Mouse (Mus musculus) left cerebral cortex, postnatal 36 days (tissue): ENCODE measurements around the gene Crkl. TPM values are rescaled to one million over a fixed set of nuclear protein-coding genes. Genes with fewer than 3 reads are reported as not detected.

Experiments
- DNase-seq, 2 experiments: peaks; one replicate each; pipeline ENCODE4 v3.0.0; 2021 to 2022; ENCODE audit warnings: low spot score in 2 of 2, mixed read lengths in 1 of 2
- intact Hi-C: fragments of 180-260 bp; cut with DNase I; formaldehyde crosslinking; loops from one replicate; pipeline ENCODE4 v1.15.1; 2025
- total RNA-seq, 2 experiments: library from RNA; stranded (reverse); gene quantifications; 2 replicates each; pipeline ENCODE4 v1.2.3; 2021

Crkl gene
- total RNA-seq: 10 to 100 TPM; 30.8 to 34.0 TPM

DNA sequence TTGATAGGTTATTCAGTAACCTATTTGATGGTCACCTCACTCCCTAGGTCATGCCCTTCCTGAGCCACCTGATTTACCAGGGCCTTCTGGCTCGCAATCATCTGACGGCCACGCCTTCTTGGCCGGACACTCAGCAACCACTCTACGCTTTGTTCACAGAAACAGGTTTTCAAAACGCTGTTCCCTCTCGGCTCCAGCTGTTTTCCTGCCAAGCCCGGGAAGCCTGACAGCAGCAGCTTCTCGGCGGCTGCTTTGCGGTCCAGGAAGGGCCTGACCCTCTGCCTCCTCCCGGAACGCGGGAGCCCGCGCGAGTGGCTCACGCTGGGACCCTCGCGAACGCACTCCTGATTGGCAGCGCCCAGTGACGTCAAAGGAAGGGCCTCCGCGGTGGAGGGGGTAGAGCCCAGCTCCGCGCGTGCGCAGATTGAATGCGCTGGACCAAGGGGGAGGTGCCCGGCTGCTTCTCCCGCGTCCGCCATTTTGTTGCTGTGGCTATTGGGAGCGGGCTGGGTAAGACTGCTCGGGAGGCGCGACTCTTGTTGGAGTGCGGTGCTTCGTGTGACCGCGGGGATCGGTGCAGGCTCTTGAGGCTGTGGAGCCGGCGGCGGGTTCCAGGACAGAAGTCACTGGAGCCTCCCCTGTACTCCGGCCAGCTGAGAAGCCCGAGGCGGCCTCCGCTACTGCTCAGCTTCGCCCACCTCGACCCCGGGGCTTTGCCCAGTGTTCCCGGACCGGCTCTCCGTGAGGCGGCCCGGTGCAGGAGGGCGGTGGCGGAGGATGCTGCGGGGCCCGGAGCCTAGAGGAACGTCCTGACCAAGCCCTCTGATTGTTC is at the start of gene Crkl:
TSS of gene Crkl (plus strand) at position 447 of the 832 bp plus-strand sequence.
- peak; percentile 98 for DNase-seq
- intact Hi-C loops: loop anchor here (5.0 kb wide), 1 partner anchor 44 kb away; the partner anchor contains the start of genes Pi4ka and Snap29

DNA sequence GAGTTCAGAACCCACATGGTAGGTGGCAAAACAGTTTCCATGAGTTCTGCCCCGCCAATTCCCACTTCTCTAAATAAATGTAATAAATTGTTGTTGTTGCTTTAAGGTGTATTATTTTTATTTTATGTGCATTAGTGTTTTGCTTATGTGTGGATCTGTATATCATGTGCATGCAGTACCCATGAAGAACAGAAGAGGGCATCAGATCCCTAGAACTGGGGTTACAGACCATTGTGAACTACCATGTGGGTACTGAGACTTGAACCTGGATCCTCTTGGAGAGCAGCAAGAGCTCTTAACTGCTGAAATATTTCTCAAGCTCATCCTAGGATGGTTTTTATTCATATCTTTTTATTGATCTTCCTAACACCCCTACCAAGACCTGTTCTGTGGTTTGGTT is 48.9 kb upstream of the Crkl start:
- intact Hi-C loops: loop anchor here (10.0 kb wide), 1 partner anchor 132 kb away; the partner anchor contains the start of gene Thap7

DNA sequence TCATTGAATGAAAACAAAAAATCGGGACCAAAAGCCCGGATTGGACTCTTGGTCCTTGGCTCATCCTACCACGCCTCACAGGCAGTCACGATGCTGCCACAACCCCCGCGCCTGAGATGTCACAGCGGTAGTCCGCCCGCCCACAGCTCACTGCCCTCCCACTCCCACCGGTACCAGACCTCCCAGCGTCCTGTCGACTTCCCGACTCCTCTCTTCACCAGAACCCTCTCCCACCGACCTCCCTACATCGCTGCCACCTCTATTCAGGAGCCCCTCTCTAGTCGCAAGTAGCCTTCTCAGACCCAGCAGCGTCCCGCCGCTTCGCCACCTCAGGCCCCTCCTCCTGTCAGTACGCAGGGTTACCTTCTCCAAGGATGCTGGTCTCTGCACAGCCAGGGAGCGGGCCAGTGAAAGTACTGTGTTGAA is 46.5 kb upstream of the Crkl start:
- intact Hi-C loops: loop anchor here (5.0 to 10.0 kb wide), 2 partner anchors 47 to 130 kb away; partner anchors contain the start of genes Crkl and Thap7
- peak; percentile 86 to 90 for DNase-seq

More for the DNA sequence above, 48.9 kb upstream of the Crkl start:
- DNase-seq: no peak

DNA sequence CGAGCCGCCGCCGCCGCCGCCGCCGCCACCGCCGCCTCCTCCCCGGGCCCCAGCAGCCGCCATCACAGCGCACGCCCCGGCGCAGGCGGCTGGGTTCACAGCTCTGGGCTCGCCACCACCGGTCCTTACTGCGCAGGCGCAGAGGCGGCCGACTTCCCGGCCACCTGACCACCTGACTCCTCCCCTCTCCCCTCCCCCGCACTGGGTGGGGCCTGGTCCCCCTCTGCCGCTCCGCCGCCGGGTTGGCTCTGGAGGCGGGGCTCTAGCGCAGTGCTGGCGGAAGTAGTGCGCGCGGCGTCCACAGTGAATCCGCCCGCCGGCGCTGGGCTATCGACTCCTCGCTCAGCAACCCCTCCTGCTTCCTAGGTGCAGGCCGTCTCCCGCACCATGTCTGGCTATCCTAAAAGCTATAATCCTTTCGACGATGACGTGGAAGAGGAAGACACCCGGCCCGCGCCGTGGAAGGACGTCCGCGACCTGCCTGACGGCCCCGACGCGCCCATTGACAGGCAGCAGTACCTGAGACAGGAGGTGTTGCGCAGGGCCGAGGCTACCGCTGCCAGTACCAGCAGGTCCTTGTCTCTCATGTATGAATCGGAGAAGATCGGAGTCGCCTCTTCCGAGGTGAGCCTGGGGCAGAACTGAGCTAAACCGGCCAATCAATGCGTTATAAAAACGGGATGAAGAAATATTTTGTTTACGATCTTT is 45.9 kb upstream of the Crkl start, which contains the start of the genes Snap29 and Pi4ka:
TSS of gene Snap29 (plus strand) at position 251 of the 708 bp plus-strand sequence.
TSS of gene Pi4ka (minus strand) at position 579 of the 708 bp plus-strand sequence.
- intact Hi-C loops: loop anchor here (5.0 to 10.0 kb wide), 2 partner anchors 46 to 129 kb away; partner anchors contain the start of genes Crkl and Thap7
- DNase-seq: peak; percentile 99 to 100

DNA sequence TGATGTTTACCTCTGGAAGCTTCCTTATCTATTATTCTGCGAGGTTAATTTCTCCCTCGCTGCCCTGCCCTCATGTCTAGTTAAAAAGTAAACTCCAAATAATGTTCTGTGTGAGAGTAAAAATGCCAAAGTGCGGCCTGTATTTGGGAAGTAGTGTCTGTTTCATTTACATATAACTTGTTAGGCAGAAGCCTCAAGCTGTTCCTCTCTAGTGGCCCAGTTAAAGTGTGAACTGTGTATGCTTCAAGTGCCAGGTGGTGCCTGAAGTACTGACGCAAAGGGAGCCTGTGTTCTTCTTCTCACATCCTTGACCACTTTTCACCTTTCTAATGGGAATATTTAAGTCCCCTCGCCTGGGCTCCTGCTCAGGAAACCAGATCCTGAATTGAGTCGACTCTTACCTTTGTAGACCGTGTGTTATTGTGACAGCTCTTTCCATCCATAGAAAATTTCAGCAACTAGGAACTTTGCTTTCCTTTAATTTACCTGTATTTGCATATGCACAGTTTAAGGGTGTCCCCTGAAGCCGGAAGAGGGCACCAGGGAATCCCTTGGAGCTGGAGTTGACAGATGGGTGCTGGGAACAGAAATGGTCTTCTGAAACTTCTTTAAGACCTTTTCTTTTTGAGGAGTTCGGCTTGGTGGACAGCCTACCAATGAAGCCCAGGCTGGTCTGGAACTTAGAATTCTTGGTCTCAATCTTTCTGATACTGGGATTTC is 45.1 kb upstream of the Crkl start:
- intact Hi-C loops: loop anchor here (5.0 to 10.0 kb wide), 2 partner anchors 46 to 128 kb away; partner anchors contain the start of genes Crkl and Thap7
- no peak for DNase-seq

DNA sequence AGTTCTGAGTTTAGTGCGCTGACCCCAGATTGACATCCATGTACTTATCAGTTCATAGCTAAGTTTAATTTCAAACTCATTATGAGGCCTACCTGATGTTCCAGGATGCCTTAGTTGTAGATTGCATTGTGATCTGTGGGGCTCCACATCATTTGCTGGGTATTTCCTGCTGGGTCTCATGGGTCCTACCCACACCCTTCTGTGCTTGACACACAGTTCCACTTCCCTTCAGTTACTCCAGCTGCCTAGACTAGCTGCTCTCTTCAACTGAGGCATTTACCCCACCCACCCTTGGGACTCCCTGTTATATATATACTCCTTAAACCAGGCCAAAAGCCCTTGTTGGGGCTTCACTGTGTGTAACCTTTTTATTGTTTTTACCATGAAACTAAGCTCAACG is 42.7 kb upstream of the Crkl start:
- intact Hi-C loops: loop anchor here (5.0 to 10.0 kb wide), 2 partner anchors 43 to 126 kb away; partner anchors contain the start of genes Crkl and Thap7

DNA sequence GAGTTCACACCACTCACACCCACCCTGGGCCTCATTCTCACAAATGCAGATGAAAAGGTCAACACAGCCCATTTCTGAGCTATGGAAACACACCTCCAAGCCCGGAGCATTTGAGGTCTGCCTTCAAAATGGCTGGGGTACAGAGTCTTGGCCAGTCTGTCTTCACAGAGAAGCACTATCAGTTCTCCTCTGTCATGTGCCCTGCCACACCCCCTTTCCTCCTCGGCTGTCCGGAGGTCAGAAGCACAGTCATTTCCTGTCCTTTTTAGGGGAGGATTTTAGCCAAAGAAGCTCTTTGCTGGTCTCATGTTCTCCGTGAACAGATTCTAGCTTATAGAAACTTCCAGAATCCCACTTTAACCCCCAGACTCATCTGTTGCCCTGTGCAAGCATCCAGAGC is 41.6 kb upstream of the Crkl start:
- no peak for DNase-seq
- intact Hi-C loops: no loop called here

More for the DNA sequence above, 42.7 kb upstream of the Crkl start:
- no peak for DNase-seq

DNA sequence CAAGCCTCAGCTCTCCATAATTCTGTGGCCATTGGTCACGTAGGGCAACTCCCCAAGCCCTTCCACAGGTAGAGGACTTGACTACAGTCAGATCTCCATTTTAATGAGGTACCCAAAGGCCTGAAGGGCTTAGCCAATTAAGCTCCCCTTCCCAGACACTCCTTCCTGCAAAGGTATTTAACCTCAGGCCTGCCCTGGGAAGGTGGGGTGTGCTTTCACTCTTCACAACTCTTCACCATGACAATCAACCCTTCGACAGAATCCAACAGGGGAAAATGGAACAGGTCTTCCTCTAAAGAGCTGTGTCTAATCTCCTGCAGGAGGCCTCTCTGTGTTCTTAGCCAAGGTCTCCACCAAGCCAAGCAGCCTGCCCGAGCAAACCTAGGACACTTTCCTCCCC is 28.8 kb upstream of the Crkl start:
- intact Hi-C loops: no loop called here
- DNase-seq: no peak

DNA sequence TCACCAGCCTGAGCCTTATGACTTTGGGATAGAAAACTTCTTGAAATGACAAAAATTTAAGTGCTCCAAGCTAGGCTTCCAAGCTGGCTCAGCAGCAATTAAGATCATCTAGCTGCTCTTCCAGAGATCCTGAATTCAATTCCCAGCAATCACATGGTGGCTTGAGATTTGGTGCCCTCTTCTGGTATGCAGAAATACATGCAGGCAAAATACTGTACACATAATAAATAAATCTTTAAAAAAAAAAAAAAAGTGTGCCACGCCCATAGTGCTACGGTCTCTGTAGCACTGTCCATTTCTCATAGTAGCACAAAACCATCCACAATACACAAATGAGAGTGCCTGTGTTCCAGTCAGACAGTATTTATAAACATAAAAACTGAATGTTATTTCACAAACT is 19.2 kb upstream of the Crkl start:
- no peak for DNase-seq
- intact Hi-C loops: no loop called here

DNA sequence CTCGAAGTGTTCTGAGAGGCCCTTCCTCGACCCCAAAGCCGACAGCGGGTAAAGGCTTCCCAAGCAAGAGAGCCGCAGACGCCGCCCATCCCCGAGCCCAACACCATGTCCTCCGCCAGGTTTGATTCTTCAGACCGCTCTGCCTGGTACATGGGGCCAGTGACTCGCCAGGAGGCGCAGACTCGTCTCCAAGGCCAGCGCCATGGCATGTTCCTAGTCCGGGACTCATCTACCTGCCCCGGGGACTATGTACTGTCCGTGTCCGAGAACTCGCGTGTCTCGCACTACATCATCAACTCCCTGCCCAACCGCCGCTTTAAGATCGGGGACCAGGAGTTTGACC is 557 bp downstream of the Crkl start:
- DNase-seq: peak in 1 of 2 experiments; percentile 61
- intact Hi-C loops: loop anchor here (5.0 kb wide), 1 partner anchor 45 kb away; the partner anchor contains the start of genes Pi4ka and Snap29

DNA sequence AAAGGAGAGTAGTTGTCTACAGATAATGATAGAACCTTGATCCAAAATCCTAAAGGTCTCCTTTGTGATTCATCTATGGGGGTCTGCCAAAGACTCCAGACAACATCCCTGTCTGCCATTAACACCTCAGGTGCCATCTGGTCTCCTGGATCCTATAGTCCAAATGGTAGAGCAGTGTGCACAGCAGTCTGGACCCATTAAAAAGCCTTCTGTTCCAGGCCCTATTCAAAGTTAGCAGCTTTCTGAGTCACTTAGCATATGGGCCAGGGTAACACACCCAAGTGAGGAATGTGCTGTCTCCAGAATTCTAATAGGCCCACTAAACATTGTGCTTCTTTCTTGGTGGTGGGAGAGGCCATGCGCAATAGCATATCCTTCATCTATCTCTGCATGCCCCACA is 5.1 kb downstream of the Crkl start:
- no peak for DNase-seq
- intact Hi-C loops: no loop called here

DNA sequence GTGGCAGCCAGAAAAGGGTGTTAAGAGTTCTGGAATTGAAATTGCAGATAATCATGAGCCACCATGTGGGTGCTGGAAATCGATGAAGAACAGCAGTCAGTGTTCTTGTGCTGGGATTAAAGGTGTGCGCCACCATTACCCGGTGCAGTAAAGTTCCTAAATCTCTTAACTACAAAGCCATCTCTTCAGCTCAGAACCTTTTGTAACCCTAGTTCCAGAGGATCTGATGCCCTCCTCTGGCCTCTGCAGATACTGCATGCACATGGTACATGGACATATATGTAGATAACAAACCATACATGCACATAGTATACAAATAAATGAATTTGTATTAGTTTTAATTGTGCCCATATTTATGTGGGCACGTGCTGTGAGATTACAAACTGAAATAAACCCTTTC is 8.5 kb downstream of the Crkl start:
- no peak for DNase-seq
- intact Hi-C loops: no loop called here

DNA sequence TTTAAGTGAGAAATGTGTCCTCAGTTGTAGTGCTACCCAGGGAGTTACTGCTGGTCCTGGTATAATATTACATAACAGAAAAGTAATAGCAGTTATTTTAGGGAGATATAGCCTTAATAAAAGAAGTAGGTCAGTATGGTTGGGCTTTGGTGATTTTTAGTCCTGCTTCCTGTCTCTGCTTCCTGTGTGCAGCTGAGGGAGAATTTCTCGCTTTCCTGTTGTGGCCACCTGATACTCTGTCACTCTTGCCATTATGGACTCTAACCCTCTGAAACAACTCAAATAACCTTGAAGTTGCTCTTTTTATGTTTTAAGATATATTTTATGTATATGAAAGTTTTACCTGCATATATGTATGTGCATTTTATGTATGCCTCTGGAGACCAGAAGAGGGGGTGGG is 9.8 kb downstream of the Crkl start:
- no peak for DNase-seq
- intact Hi-C loops: no loop called here

DNA sequence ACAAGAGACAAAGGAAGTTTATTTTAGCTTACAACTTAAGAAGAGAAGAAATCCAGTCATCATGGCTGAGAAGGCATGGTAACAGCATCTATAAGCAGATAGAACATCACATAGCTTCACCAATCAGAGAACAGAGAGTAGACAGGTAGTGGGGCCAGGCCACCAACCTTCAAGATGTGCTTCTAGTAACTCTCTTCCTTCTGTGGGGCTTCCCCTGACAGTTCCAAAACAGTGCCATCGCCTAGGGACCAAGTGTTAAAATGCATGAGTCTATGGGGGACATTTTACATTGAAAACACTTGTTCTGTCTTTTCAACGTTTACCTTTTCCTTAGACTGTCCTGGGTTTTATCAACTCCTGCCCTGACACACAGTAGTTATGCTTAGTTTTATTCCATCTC is 11.4 kb downstream of the Crkl start:
- no peak for DNase-seq
- intact Hi-C loops: no loop called here

DNA sequence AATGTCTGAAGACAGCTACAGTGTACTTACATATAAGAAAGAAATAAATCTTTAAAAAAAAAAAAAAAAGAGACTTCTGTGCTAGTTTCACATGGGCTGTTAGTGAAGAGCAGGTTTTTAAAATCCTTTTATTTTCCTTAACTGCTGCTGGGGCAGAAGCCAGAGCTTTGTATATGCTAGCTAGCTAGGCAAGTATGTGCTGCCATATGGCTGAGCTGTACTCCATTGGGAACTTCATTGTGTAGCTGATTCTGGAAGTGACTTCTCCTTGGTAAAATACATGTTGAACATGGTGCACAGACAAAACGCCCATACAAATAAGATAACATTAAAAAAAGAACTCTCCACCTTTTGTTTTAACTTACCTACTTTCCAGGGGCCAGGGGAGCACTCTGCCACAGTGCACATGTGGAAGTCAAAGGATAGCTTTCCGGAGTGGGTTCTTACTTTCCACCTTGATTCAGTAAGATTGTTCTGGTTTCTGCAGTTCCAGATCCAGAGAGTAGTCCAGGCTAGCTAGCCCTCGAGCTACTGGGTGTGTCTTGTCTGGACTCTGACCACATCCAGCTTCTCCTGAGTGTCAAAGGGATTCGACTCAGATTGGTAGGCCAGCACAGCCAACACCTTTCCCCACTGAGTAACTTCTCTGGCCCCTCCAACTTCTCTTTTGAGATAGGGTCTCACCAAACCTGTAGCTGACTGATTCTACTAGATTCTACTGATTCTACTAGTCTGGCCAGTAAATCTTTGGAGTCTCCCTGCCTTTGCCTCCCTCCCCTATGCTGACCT is 15.3 kb downstream of the Crkl start:
- intact Hi-C loops: no loop called here
- DNase-seq: no peak

DNA sequence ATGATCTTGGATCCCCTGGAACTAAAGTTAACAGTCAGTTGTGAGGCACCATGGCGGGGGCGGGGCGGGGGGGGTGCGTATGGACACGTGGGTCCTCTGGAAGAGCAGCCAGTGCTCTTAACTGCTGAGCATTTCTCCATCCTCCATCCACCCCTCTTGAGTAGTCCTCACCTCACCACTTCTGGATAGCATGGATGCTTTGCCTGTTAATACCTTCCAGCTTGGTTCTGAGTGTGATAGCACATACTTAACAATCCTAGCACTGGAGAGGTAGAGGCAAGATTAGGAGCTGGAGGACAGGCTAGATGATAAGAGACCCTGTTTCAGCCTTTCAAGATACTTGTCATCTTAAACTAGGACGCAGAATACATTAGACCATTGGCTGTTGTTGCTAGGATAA is 20.7 kb downstream of the Crkl start:
- intact Hi-C loops: loop anchor here (5.0 kb wide), 1 partner anchor 60 kb away; the partner anchor contains the start of gene Thap7
- DNase-seq: no peak

DNA sequence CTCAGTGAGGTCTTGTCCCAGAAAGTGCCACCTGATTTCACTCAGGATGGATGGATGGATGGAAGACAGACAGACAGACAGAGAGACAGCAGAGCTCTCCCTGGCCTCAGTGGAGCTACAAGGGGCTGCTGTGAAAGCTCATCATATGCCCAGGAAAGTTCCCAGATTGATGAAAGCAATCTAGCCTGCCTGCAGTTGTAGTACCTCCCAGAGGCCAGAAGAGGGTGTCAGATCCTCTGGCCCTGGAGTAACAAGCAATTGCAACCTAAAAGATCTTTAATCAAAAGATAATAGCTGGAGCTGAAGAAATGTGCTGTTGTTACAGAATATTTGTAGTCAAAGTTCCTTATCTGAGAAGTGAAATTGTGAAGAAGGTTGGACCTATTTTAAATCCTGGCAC is 22.3 kb downstream of the Crkl start:
- DNase-seq: no peak

DNA sequence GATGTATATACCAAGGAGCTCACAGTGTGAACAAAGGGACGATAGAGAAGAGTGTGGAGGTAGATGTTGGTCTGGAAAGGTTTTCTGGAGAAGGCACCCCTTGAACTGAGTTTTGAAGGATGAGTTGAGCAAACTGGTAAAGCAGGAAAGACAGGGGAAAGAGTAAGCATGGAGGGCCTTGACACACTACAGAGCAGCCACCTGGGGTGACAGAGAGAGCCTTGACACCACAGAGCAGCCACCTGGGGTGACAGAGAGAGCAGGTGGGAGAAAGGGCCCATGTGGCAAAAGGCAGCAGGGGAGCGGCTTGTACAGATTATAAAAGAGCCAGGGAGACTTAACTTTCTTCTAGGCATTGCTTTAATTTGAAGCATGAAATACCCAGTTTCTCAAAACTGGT is 23.0 kb downstream of the Crkl start:
- intact Hi-C loops: loop anchor here (5.0 kb wide), 1 partner anchor 58 kb away; the partner anchor contains the start of gene Thap7
- DNase-seq: no peak

More for the DNA sequence above, 22.3 kb downstream of the Crkl start:
- intact Hi-C loops: loop anchor here (5.0 kb wide), 1 partner anchor 58 kb away; the partner anchor contains the start of gene Thap7

DNA sequence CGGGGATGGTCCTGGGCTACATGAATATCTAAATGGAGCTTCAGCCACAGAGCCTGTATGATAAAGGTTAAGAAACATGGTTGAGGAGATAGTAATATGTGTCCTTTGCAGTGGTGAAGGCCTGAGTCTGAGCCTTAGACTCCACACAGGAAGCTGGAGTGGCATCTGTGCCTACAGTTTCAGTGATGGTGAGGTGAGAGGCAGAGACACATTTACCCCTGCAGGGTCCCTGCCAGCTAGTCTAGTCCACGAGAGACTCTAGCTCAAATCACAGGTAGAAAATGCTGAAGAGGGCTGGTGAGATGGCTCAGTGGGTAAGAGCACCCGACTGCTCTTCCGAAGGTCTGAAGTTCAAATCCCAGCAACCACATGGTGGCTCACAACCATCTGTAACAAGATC is 23.5 kb downstream of the Crkl start:
- no peak for DNase-seq
- intact Hi-C loops: no loop called here
